Mouse (Mus musculus): ENCODE measurements around the gene Tmem119.
"Not testable (repeated sequence)": the region's sequence is repeated elsewhere in the genome, so short reads cannot be mapped to it uniquely, and the experiment has no call there.

Tmem119 gene

DNA sequence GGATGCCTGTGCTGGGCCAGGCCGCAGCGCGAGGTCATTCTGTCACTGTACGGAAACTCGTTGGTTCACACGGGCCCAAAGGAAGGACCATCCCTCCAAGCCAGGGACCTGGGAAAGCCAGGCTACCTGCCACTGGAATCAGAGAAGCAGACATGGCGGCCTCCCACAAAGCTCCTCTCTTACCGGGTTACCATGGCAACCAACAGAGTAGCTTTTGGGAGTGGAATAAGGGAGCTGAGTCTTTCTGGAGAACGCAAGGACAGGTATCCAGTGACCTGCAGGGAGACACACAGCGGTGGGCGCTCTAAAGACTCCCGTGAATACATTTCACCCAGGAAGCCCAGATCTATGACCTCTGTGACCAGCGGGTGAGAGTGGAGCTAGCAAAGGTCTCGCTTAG lies 18.3 kb upstream of the Tmem119 start:
- DNase-seq (ENCODE audit: low read depth, low spot score): peak; percentile 40

DNA sequence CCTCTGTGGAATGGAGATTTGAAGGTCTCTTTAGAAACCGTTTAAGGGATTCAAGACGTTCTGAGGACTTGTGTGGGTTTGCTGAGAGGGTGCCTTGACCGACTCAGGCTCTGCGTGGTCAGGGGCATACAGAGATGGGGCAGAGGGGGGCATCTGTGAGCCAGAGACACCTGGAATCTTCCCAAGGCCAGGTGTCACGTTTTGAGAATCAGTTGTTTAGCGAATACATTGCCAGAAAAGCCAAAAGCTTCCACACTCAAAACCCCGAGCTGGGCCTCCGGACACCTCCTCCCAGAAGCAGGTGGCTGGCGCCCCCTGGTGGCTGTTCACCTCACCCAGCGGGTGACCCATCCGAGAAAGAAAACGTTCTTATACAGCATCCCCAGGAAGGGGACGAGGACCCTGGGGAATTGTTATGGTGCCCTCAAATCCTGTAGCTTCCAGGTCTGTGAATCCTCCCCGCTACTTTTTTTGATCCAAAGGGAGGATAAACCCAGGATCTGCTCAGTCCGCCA lies 15.4 kb upstream of the Tmem119 start:
- peak; percentile 57 for DNase-seq (ENCODE audit: low read depth, low spot score)

DNA sequence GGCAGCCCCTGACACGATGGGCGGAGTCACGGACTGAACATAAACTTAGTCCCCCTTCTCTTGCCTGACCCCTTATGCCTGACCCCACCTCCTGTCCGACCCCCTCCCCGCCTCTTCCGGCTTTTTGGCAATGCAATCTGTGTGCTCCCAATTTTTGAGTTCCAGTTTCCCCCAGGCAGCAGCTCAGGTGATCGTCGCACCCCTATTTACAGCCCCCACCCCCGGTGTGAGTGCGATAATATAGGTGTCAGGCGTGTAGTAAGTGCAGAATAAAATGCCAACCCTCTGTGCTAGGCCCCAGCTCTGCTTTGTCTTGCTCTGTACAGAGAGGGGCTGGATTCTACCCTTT lies 14.7 kb upstream of the Tmem119 start:
- no peak for DNase-seq (ENCODE audit: low read depth, low spot score)

DNA sequence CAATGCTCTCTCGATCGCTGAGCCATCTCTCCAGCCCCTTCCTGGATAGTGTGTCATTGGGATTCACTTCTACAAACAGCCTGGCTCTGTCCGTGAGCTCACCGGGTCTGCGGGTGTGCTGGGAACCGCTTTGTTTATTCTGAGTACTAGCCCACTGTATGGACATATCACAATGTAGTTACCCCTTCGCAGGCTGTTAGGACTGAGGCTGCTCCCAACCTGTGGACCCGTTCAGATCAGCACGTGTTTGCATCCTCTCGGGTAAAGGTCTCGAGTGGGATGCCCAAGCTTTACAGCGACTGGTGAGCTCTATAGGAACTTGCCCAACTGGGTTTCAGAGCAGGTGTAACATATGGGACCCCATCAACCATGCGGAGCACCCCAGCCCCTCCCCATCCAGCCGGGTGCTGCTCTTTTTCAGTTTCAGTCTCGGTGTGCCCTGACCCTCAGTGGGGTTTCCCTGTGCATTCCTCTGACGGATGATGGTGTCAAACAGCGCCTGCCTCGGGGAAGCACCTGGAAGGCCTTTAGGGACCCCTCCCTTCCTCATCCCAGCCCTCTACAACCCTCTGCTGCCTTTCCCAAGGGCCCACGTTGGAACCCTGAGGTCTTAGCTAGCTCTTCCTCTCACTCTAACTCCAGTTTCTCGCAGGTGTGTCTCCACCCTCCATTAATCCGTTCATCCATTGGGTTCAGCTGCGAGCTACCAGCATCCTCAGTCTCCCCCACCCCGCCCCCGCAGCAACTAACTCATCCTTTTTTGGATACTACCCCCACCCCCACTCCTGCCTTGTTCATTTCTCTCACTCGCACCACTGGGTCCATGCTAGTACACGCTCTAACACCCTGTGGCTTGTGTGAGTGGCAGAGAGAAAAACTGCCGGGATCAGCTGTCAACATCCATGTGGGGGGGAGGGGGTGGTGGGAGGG lies 14.1 kb upstream of the Tmem119 start:
- no peak for DNase-seq (ENCODE audit: low read depth, low spot score)

GRCm38 (mm10) chr5:113813608-113814007 lies 13.3 kb upstream of the Tmem119 start:
- peak; percentile 56 for DNase-seq (ENCODE audit: low read depth, low spot score)

DNA sequence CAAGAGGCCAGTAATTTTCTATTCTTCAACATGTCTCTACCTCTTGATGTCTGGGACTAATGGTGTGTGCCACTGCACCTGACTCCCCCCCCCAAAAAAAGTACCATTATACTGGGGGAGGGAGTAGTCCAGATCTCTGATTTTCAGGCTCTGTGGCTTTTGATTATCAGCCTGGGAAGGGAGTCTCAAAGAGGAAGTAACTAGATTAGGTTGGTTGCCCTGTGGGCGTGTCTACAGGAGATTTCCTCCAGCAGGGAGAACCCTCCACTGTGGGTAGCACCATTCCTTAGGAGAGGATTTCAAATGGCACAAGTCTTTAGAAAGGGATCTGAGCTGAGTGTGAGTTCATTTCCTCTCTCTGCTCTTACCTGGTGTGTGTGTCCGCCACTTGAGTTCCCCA lies 12.3 kb upstream of the Tmem119 start:
- DNase-seq (ENCODE audit: low read depth, low spot score): no peak

DNA sequence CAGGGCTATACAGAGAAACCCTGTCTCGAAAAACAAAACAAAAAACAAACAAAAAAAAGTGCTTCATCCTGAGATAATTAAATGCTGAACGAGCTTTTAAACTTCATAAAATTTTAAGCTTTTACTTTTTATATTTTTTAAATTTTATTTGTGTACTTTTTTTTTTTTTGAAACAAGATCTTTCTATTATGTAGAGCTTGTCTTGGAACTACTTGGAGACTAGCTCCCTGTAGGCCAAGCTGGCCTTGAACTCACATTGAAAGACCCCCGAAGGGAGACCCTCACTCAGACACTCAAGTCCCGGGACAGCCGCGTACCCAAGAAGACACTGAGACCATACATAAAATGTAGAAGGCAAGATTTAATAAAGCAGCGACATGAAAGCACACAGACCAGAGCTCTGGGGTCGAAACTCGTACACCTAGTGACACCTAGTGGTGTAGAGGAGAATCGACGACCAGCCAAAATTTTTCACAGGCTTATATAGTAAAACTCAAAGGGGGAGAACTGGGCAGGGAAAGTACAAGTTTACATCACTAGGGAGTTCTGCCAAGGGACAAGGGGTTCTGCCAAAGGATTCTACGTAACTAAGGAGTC lies 11.6 kb upstream of the Tmem119 start:
- not testable (repeated sequence) for DNase-seq (ENCODE audit: low read depth, low spot score)

- DNase-seq (ENCODE audit: low read depth, low spot score): no peak
Measured at GRCm38 (mm10) chr5:113810111-113810510, 9.8 kb upstream of the Tmem119 start.

GRCm38 (mm10) chr5:113808177-113808576 lies 7.9 kb upstream of the Tmem119 start:
- no peak for DNase-seq (ENCODE audit: low read depth, low spot score)

DNA sequence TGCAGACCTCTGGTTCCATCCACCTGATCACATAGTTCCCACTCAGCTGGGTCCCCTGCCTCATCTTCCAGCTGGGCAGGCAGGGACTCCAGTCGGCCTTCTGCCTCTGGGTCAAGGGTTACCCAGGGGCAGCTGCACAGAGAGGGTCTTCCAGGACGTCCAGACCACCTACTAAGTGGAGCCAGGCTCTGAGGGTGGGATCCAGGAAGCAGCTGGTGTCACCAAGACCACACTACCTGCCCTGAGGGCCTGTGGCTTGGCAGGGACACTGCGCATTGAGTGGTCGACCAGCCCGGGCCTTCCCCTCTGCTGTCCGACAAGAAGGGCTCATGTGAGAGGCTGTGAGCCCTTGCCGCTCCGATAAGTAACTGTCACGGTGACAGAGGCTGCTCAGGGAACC lies 7.4 kb upstream of the Tmem119 start:
- DNase-seq (ENCODE audit: low read depth, low spot score): no peak

DNA sequence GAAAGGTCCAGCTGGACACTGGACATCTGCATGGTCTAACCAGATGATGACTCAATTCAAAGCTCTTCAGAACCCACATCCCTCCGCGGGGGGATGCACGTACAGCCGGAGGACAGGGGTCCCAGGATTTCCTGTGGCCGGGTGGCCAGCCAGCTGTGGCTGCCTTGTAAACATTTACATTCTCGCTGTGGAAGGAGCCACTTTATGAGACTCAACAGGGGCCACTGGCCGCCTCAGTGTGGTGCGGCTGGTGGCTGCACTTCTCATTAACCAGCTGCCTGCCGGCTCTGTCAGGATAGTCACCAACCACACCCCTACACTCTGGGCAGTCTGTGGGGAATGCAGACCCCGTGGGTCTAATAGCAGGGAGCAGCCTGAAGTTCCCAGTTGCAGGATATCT lies 6.1 kb upstream of the Tmem119 start:
- DNase-seq (ENCODE audit: low read depth, low spot score): no peak

DNA sequence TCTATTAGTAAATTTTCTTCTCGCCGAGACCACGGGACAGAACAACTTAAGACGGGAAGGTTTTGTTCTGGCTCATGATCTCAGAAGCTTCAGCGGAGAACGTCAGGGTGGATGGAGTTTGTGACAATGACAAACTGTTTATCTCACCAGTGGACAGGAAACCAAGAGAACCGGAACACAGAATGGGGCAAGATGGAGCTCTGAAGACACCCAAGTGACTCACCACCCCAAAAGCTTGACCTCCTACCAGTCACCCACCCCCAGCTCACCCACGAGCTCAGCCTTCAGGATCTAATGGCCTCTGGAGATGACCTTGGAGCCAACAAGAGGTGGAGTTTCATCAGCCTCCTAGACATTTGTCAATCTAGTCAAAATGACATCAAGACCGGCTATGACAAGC lies 5.0 kb upstream of the Tmem119 start:
- DNase-seq (ENCODE audit: low read depth, low spot score): no peak

DNA sequence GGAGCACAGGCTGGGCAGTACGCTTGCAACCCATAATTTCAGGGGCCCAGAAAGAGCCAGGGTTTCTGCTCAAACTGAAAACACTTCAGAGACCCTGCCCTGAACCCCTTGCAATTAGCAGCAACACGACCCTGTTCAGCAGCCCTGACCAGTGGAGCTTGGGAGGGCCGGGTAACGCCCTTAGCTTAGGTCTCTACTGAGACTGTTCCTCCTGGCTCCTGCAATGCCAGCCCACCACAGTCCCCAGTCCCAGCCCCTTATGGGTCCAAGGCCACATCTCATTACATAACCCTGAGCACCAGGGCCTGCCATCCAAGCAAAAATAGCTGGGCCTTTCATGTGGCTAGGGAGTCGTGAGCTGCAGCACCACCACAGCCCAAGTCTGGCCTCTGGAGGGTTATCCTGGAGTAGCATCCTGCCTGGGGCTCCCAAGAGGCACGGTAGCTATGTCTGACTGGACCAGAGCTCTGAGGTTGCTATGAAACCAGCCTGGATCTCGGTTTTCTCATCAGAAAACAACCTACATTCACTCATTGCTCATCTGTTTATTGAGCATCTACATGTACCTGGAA lies 4.2 kb upstream of the Tmem119 start:
- DNase-seq (ENCODE audit: low read depth, low spot score): no peak

DNA sequence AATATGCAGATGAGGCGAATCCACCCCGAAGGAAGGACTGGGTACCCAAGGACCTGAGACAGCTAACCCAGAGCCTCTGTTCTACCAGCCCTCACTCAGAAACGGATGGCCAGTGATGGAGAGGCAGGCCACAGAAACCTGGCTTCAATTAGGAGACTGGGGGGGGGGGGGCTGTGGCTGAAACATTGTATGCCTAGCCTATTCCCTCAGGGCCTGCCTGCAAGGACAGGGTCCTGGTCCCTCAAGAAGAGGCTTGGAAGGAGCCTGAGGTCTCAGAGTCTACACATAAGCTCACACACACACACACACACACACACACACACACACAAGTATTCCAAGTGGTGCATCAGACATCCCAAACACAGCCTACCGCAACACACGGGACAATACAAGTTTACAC lies 625 bp downstream of the Tmem119 start:
- no peak for DNase-seq (ENCODE audit: low read depth, low spot score)

DNA sequence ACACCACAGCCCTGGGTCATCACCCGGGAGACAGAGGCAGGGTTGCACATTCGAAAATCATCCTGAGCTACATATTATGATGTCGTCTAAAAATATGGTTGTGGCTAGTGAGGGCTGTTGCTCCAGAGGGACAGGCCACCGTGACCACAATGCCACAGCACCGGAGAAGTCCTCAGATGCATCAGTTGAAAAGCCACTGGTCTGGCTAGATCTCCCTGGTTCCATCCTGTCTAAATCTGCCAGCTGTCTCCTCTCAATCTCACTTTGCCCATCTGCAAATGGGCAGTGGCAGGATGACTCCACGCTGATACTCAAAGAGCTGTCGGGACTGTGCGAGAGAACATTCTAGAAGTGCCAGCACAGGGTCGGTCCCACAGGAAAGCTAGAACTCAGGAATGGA lies 1.8 kb downstream of the Tmem119 start:
- no peak for DNase-seq (ENCODE audit: low read depth, low spot score)

DNA sequence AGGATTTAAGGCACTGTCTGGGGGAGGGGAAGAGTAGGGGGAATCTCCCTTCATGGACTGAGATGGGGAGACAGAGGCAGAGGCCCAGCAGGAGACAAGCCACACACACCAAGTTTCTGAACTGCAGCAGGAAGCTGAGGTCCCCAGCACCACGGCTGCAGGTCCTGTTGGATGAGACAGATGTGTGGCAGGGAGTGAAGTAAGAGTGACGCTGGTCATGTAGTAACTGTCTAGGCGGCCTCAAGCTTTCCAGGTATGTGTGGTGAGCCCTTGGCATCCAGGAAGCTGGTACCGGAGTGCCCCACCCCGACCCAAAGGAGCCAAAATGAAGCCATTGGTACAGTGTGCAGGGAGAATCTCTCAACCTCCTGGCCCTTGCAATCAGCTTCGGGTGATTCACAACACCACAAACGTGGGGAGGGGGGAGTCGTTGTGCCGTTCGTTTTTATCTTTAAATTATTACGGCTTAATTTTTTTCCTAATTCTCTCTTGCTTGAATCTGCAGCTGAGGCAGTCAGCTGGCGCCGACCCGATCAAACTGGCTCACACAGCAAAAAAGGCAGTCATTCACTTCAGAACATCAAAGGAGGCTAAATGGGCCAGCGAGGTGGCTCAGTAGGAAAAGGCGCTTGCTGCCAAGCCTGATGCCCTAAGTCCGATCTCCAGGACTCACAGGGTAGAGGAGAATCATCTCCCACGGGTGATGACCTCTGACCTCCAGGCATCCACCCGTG lies 3.0 kb downstream of the Tmem119 start:
- no peak for DNase-seq (ENCODE audit: low read depth, low spot score)

GRCm38 (mm10) chr5:113796401-113797148 lies 3.7 kb downstream of the Tmem119 start:
- no peak for DNase-seq (ENCODE audit: low read depth, low spot score)

- DNase-seq (ENCODE audit: low read depth, low spot score): no peak
Measured at GRCm38 (mm10) chr5:113791197-113792095, 8.9 kb downstream of the Tmem119 start.

- no peak for DNase-seq (ENCODE audit: low read depth, low spot score)
Measured at GRCm38 (mm10) chr5:113790453-113791196, 9.7 kb downstream of the Tmem119 start.

All from WW6 (cell line).